Comparison of ENCODE assay signal across 9 mouse cellular contexts in genomic region chr12:27059885-27060284, GRCm38 (mm10).
DNase-seq lines count a peak whose midpoint lies in the region; ATAC-seq and TF ChIP-seq lines count a peak whose summit lies in the region.
"Had no signal": no experiment of that assay in that cellular context is flagged by ENCODE, and none has a peak within 500 bp of the region (broad histone marks: within the 10 kb centered on the region; RNA-seq: fewer than 3 reads in every experiment).

No protein-coding gene starts in this region.

- H3K4me3 ChIP-seq in kidney, adult 2 months (ENCODE audit: insufficient read depth, low read depth, low read length), result no peak overlapping the region
- H3K4me3 ChIP-seq in kidney, embryonic 14.5 days (ENCODE audit: low read length), result no peak overlapping the region
- H3K4me3 ChIP-seq in embryonic facial prominence, embryonic 11.5 days (ENCODE audit: low read depth, low read length), result no peak overlapping the region
- H3K4me3 ChIP-seq in hindbrain, embryonic 16.5 days (ENCODE audit: low read length), result no peak overlapping the region
- H3K4me3 ChIP-seq in midbrain, postnatal 0 days (ENCODE audit: low read depth, low read length), result no peak overlapping the region
- H3K4me3 ChIP-seq: myocyte had no signal

- TF ChIP-seq CTCF in kidney, adult 2 months (conservative IDR thresholded peaks at IDR 0.05; ENCODE audit: insufficient read depth, insufficient read length, low read depth, low read length), result peak; percentile 49
- peak; percentile 79 for TF ChIP-seq CTCF in midbrain, postnatal 0 days (IDR thresholded peaks at IDR 0.05)

- no peak overlapping the region for H3K4me2 ChIP-seq in kidney, embryonic 14.5 days (replicated peaks; ENCODE audit: low read depth, low read length)
- no peak overlapping the region for H3K4me2 ChIP-seq in embryonic facial prominence, embryonic 11.5 days (ENCODE audit: low read depth, low read length)
- no peak overlapping the region for H3K4me2 ChIP-seq in hindbrain, embryonic 16.5 days (ENCODE audit: low read length)
- no peak overlapping the region for H3K4me2 ChIP-seq in midbrain, postnatal 0 days (ENCODE audit: low read depth, low read length, poor library complexity, severe bottlenecking)

- no peak for ATAC-seq in kidney, embryonic 14.5 days (ENCODE audit: low FRiP score, low TSS enrichment)
- no peak for ATAC-seq in embryonic facial prominence, embryonic 11.5 days (replicated peaks; ENCODE audit: insufficient number of reproducible peaks, low FRiP score, low TSS enrichment, low read depth)
- no peak for ATAC-seq in hindbrain, embryonic 16.5 days
- ATAC-seq in midbrain, postnatal 0 days (ENCODE audit: low FRiP score), result no peak
- ATAC-seq in monocyte, adult 5-6 weeks (replicated peaks; ENCODE audit: insufficient number of reproducible peaks, low FRiP score, low TSS enrichment, poor library complexity, severe bottlenecking), result no peak
- ATAC-seq in megakaryocyte-erythroid progenitor cell, adult 5-6 weeks (replicated peaks; ENCODE audit: low FRiP score, low TSS enrichment, poor library complexity, severe bottlenecking), result no peak

- no peaks in the 10 kb centered on the region for H3K36me3 ChIP-seq in kidney, adult 2 months (ENCODE audit: control insufficient read depth, insufficient read depth, low read length)
- no peaks in the 10 kb centered on the region for H3K36me3 ChIP-seq in kidney, embryonic 14.5 days (ENCODE audit: control insufficient read depth, insufficient read depth, low read length)
- H3K36me3 ChIP-seq in embryonic facial prominence, embryonic 11.5 days (replicated peaks; ENCODE audit: control insufficient read depth, insufficient read depth, low read depth, low read length), result no peaks in the 10 kb centered on the region
- H3K36me3 ChIP-seq in hindbrain, embryonic 16.5 days (ENCODE audit: control insufficient read depth, insufficient read depth, low read length), result no peaks in the 10 kb centered on the region
- no peaks in the 10 kb centered on the region for H3K36me3 ChIP-seq in midbrain, postnatal 0 days (ENCODE audit: insufficient read depth, low read length)

- H3K27me3 ChIP-seq in kidney, adult 2 months (replicated peaks; ENCODE audit: control insufficient read depth, insufficient read depth, low read length), result no peaks in the 10 kb centered on the region
- no peaks in the 10 kb centered on the region for H3K27me3 ChIP-seq in kidney, embryonic 14.5 days (ENCODE audit: control insufficient read depth, insufficient read depth, low read length)
- H3K27me3 ChIP-seq in embryonic facial prominence, embryonic 11.5 days (ENCODE audit: control insufficient read depth, insufficient read depth, low read length), result no peaks in the 10 kb centered on the region
- no peaks in the 10 kb centered on the region for H3K27me3 ChIP-seq in hindbrain, embryonic 16.5 days (replicated peaks; ENCODE audit: control insufficient read depth, insufficient read depth, low read length)
- H3K27me3 ChIP-seq in midbrain, postnatal 0 days (ENCODE audit: insufficient read depth, low read length), result no peaks in the 10 kb centered on the region

- no peaks in the 10 kb centered on the region for H3K9me3 ChIP-seq in kidney, embryonic 14.5 days (ENCODE audit: control insufficient read depth, low read length)
- no peaks in the 10 kb centered on the region for H3K9me3 ChIP-seq in embryonic facial prominence, embryonic 11.5 days (replicated peaks; ENCODE audit: control insufficient read depth, low read length)
- no peaks in the 10 kb centered on the region for H3K9me3 ChIP-seq in hindbrain, embryonic 16.5 days (ENCODE audit: control insufficient read depth, low read length)
- no peaks in the 10 kb centered on the region for H3K9me3 ChIP-seq in midbrain, postnatal 0 days (ENCODE audit: low read length)

- no peak for TF ChIP-seq POLR2A in kidney, adult 2 months (IDR thresholded peaks at IDR 0.05; ENCODE audit: low read depth, low read length)

- WGBS in kidney, adult 2 months, result 46% methylated on average over 4 of the region's 4 CpGs
- WGBS in kidney, embryonic 14.5 days, result 36% methylated on average over 4 of the region's 4 CpGs
- 12% methylated on average over 4 of the region's 4 CpGs for WGBS in embryonic facial prominence, embryonic 11.5 days
- WGBS in hindbrain, embryonic 16.5 days, result 25% methylated on average over 4 of the region's 4 CpGs
- 15% methylated on average over 4 of the region's 4 CpGs for WGBS in midbrain, postnatal 0 days

- H3K27ac ChIP-seq in kidney, adult 2 months (ENCODE audit: insufficient read depth, low read depth, low read length), result no peak overlapping the region
- H3K27ac ChIP-seq in kidney, embryonic 14.5 days (ENCODE audit: low read depth, low read length), result no peak overlapping the region
- H3K27ac ChIP-seq in embryonic facial prominence, embryonic 11.5 days (replicated peaks; ENCODE audit: low read depth, low read length), result 0 out of 2 replicates have a peak overlapping the region, but pooled peaks have one; percentile 22
- peak overlapping the region; percentile 96 for H3K27ac ChIP-seq in hindbrain, embryonic 16.5 days (ENCODE audit: low read depth, low read length)
- H3K27ac ChIP-seq in midbrain, postnatal 0 days (ENCODE audit: low read depth, low read length), result peak overlapping the region; percentile 94

- H3K4me1 ChIP-seq in kidney, adult 2 months (ENCODE audit: control insufficient read depth, insufficient read depth, low read length), result no peaks in the 10 kb centered on the region
- H3K4me1 ChIP-seq in kidney, embryonic 14.5 days (ENCODE audit: control insufficient read depth, insufficient read depth, low read length), result peaks cover 20% of the 10 kb centered on the region
- H3K4me1 ChIP-seq in embryonic facial prominence, embryonic 11.5 days (ENCODE audit: control insufficient read depth, insufficient read depth, low read length), result no peaks in the 10 kb centered on the region; the same call in 1 of the 2 replicates
- peaks cover 43% of the 10 kb centered on the region for H3K4me1 ChIP-seq in hindbrain, embryonic 16.5 days (ENCODE audit: control insufficient read depth, insufficient read depth, low read depth, low read length)
- H3K4me1 ChIP-seq in midbrain, postnatal 0 days (ENCODE audit: insufficient read depth, low read length), result peaks cover 13% of the 10 kb centered on the region

- peak; percentile 7 for DNase-seq in kidney, adult 2 months
- DNase-seq in ZHBTc4 (ENCODE audit: low read depth, low spot score), result peak; percentile 26
- DNase-seq in embryonic facial prominence, embryonic 11.5 days (ENCODE audit: low spot score), result peak; percentile 71
- DNase-seq in midbrain, postnatal 0 days (ENCODE audit: low spot score), result no peak

- no peak overlapping the region for H3K9ac ChIP-seq in kidney, embryonic 14.5 days (ENCODE audit: low read depth, low read length)
- no peak overlapping the region for H3K9ac ChIP-seq in embryonic facial prominence, embryonic 11.5 days (replicated peaks; ENCODE audit: low read length)
- H3K9ac ChIP-seq in hindbrain, embryonic 16.5 days (ENCODE audit: low read depth, low read length), result no peak overlapping the region
- H3K9ac ChIP-seq in midbrain, postnatal 0 days (replicated peaks; ENCODE audit: low read length, poor library complexity, severe bottlenecking), result no peak overlapping the region

Comparison
In these comparisons a context has a peak if more than half of its experiments do, and no peak if none do; other contexts are left out.
1. H3K27ac ChIP-seq: peak in embryonic facial prominence, embryonic 11.5 days (single experiment), hindbrain, embryonic 16.5 days (single experiment) and midbrain, postnatal 0 days (single experiment); none in kidney, adult 2 months (single experiment) and kidney, embryonic 14.5 days (single experiment).